Mouse (Mus musculus) liver, postnatal 0 days (tissue): Measurements from ENCODE around the gene Cradd.

Experiments
- CTCF ChIP-seq: sonication (generic); IDR thresholded peaks from 2 replicates; pipeline ENCODE4 v1.5.1; 2016; ENCODE audit warnings: antibody characterized with exemption, low read depth
- EP300 ChIP-seq: IDR thresholded peaks from 2 replicates; pipeline ENCODE4 v1.6.1; 2016; ENCODE audit warnings: antibody characterized with exemption, low read depth, mild to moderate bottlenecking

DNA sequence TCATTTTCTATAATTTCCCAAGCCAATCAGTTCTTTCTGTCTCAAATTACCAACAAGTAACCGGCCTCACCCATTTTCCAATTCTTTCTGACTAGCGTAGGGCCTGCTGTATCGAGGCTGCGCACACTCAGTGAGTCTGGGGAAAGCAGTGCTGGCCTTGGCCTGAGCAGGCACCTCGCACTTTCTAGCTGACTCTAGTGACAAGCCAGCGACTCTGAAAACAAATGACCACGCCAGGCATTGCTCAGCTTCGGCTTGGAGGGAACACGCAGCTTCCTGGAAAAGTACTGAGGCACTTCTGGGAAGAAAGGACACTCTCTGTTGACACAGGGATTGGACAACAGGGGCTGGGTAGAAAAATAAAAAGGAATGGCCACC, 105.3 kb downstream of the Cradd start:
- TF ChIP-seq CTCF (no peak), EP300 (no peak)
